Mouse (Mus musculus) layer of hippocampus, postnatal 10 days (tissue): ENCODE measurements at regions not wholly inside any gene's neighbourhood (a gene's known extent, or its start where the extent isn't known, plus 50 kb on each side); places are given as distances from the start of the nearest gene placed in this dataset.

Source experiments
- DNase-seq, 2 experiments: peaks; one replicate each; pipeline ENCODE4 v3.0.0; 2021; ENCODE audit warnings: low spot score in 2 of 2

DNA sequence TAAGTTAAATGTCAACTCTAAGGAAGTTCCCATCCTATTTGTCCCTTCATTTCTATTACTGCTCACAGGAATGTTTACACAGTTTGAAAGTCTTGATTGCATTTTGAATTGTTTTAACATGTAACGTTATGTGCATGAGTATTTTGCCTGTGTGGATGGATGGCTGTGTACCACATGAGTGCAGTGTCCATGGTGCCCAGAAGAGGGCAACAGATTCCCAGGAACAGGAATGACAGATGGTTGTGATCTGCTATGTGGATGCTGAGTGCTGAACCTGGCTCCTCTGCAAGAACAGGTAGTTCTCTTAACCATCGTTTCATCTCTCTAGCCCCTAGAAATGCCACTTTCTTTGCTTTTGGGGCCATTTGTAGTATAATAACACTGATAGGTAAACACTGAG is 597.9 kb upstream of the Zwint start:
- no peak for DNase-seq

- no peak for DNase-seq
These were observed 583.4 kb upstream of the Zwint start for GRCm38 (mm10) chr10:72071185-72071718.

DNA sequence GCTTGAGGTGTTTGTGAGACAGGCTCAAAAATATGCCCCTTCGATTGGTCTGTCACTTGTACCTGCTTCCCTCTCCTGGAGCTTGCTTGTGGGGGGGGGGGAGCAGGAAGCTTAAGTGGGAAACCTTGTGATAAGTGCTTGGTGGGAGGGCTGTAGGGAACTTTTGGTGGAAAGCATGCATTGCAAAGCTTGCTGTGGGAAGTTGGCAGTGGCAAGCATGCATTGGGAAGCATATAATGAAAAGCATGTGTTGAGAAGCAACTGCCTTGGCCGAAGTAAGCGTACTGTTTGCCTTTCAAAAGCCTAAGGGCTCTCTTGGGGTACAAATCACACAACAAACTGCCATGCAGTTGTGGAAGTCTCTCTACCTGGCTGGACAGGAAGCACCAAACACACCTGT is 576.3 kb upstream of the Zwint start:
- DNase-seq: no peak

GRCm38 (mm10) chr10:72096951-72097350 is 557.7 kb upstream of the Zwint start:
- no peak for DNase-seq

DNA sequence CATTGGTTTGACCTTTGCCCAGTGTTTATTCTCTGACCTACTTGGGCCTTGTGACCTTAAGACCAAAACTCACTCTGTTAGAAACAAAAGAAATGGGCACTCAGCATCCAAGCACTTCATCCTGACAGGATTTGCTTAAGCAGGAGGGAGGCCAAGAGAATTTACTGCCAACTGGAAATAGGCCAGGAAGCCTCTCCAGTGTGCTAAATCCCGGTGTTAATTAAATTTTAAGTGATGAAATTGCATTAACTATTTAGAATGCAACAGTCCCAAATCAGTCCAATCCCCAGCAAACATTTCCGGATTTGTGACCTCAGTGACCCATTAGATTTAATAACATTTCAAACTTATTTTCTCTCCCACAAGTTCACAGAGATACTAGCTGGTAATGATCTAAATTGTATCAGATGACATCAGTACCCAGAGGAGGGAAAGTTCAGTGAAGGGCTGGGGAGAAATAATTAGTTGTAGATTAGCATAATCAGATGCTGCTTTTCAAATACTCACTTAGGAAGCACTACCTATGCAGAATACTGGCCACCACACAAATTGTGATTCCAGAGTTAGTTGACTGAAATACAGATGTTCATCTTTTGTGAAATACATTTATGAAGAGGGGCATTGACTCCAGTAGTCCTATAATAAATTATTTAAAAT is 555.4 kb upstream of the Zwint start:
- DNase-seq: peak; percentile 67 to 70

DNA sequence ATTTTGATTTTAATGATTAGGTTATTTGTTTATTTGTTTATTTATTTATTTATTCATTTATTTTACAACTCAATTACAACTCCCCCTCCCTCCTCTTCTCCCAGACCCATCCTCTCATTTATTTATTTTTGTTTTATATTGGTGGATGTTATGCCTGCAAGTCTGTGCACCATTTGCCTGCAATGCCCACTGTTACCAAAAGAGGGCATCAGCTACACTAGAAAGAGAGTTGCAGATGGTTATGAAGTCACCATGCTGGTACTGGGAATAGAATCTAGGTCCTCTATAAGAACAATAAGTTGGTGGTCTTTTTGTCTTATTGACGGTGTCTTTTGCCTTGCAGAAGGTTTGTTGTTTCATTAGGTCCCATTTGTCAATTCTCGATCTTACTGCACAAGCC is 535.2 kb upstream of the Zwint start:
- no peak for DNase-seq

GRCm38 (mm10) chr10:72132407-72132806 is 522.2 kb upstream of the Zwint start:
- no peak for DNase-seq
